Mouse (Mus musculus): ENCODE results near the gene Fbxw10.
A peak's percentile ranks its signal among the peaks of the same experiment; 100 is the strongest.

The Fbxw10 gene

DNA sequence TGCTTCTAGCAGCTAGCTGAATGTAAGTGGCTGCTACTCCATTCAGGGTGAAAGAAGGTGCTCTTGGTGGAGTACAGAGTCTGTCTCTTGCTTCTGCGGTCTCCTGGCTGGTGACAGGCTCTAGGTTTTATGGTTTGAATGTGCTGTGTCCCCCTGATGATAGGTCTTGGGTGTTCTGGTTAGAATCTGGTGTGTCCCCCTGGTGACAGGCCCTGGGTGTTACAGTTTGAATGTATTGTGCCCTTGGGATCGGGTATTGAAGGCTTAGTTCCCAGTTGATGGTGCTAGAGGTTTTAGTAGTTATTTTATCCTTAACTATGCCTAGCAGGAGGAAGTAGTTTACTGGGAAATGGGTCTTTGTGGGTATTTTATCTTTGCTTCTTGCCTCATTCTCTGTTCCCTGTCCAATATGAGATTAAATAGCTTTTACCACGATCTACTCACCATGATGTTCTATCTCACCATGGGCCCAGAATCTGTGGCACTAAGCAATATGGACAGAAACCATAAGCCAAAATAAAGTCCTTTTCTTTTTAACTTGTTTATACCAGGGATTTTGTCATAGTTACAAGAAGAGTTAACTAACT, 62.9 kb downstream of the Fbxw10 start:
- DNase-seq (ENCODE audit: low read depth, low spot score) = peak; percentile 36

DNA sequence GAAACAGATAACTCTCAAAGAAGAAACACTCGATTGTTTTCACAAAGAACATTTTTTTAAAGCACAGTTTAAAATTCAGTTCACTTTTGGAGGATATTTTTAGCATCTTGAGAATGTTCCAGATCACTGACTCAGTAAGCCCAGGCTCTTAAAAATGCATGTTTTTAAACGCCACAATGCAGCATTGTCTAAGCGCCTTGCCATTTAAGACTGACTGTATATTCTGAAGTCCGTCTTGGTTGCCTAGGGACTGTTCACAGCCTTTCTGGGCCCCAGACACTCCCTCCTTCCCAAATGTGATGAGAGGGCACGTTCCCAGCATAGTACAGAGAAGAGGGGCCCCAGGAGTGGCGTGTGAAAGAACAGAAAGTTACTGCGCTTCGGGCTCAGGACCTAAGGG, 64.5 kb downstream of the Fbxw10 start:
- DNase-seq (ENCODE audit: low read depth, low spot score) = no peak

DNA sequence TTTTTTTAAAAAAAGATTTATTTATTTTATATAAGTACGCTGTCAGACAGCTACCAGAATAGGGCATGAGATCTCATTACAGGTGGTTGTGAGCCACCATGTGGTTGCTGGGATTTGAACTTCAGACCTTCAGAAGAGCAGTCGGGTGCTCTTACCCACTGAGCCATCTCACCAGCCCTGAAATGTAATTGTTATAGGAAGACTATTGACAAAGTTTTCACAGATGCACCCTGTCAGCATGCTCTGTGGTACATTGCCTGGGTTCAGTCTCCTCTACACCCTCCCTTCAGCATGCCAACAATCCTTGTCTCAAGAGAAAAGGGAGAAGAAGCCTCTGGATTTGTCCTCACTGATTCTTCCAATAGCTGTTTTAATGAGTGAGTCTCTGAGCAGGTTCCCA, 66.3 kb downstream of the Fbxw10 start:
- no peak for DNase-seq (ENCODE audit: low read depth, low spot score)

DNA sequence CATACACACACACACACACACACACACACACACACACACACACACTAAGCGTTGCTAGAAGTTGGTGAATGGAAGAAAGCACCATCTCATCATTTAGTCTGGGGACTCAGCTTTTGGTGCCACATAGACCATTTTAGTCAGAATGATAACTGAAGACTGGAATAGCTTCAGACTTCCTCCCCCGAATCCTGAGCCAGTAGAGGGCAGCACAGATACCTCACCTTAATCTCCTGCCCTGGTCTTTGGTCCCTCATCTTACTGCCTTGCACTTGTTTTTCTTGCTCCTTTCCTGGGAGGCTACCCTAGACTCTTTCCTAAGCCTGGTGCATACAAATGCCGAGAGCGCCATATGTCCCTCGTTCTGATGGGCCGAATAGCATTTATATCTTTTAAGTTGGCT, 67.7 kb downstream of the Fbxw10 start:
- DNase-seq (ENCODE audit: low read depth, low spot score) = peak; percentile 14

DNA sequence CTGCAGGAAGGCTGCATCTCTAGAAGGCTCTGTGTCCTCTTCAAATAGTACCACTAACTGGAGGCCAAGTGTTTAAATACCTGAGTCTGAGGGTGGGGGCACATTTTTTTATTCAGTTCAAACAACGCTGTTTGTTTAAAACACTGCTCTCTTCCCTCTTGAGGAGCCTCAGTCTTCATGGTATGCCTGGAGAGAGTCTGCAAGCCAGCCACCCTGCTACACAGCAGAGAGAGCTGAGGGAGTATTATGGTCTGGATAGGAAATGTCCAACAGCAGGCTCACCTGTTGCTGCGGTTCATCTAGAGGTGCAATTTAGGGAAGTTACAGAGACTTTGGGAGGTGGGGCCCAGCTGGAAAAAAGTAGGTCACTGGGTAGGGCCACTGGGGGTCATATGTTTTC, 68.6 kb downstream of the Fbxw10 start:
- no peak for DNase-seq (ENCODE audit: low read depth, low spot score)

DNA sequence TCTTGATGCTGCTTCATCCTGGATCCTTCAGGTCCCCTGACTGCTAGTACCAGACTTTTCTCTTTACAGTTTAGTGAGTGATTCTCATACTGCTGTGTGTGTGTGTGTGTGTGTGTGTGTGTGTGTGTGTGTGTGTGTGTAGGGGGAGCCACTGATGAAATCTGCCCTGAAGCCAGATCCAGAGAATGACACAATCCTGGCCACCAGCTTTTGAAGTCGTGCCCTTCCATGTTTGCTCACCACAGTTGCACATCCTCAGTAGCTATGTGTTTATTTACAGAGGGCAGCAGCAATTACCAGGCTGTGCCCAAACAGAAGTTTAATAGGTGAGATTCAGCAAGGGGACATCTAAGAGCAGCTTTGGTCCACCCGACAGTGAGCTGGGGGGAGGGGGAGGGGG, 69.9 kb downstream of the Fbxw10 start:
- no peak for DNase-seq (ENCODE audit: low read depth, low spot score)

DNA sequence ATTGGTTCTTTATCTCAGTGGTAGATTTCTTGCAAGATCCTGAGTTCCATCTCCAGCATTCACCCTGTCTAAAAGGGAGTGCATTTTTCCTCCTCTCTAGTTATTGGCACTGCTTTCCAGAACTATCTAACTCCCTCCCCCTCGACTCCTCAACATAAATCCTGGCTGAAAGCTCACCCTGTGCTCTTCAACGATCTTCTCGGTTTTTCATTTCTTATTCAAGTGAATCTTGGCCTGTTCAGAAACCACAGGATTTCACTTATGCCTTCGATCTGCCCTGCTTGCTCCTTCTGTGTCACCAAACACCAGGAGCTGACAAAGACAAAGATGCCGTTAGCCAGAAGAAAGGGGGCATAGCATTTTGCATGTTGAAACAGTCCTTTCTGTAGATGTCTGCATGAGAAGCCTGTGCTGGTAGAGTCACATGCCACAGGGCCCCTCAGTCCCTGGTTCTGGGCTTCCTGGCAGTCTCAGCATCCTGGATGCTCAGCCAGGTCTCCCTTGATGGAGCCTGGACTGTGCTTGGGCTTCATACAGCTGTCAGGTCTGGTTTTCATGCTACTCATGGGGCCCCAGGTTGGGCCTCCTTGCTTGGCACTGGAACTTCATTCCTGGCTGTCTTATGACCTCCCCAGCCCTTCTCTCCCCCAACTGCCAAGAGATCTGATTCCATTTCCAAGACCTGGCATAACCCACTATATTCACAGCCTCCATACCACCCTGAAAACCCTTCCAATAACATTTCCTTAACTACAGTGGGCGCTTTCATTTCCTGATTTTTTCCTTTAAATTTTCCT, 73.3 kb downstream of the Fbxw10 start:
- DNase-seq (ENCODE audit: low read depth, low spot score) = no peak

DNA sequence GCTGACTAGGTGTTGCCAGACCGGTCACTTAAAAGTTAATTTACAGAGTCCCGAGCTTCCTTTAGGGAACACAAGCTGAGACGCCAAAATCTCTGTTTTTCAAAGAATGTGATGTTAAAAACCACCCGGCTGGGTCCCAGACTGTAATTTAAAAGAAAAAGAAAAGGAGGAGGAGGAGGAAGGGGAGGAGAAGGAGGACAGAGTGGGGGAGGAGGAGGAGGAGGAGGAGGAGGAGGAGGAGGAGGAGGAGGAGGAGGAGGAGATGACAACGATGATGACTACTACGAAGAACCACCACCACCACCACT, 73.8 kb downstream of the Fbxw10 start:
- DNase-seq (ENCODE audit: low read depth, low spot score) = no peak

DNA sequence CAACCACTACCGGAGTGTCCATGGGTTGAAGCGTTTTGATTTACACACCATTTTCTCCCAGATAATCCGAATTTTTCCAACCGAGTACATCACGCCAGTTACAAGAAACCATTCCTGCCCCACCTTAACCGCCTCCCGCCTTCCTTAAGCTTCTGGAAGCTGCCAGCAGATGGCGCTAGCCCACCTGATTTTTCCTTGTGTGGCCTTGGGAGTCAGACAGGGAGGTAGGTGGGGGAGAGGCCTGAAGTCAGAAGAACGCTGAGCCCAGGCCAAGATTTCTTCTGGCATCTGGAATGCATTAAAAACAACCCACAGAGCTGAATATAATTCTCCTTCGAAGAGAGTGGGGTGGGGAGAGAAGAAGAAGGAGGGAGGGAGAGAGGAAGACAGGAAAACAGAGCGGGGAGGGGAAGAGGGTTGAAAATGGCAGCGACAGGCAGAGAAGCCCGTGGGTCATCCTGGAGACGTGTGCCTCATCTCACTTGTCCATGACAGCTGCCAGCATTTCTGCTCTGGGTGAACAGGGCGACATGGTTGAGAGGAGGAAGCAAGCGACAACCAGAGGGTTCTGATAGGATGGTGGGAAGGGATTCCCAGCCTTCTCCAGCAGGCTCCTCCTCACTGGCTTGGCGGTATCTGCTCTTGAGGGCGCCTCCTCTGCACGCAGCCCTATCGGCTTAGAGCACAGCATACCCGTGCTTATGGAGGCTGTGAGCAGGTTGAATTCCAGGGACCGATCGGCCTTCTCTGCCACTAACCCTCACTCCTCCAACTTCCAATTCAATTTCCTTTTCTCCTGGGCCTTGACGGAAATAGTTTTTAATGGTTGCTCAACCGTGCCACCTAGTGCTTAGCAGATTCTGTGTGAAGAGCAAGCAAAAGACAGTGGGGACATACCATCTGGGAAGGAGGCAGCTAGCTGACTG, 74.4 kb downstream of the Fbxw10 start:
- peak; percentile 66 for DNase-seq (ENCODE audit: low read depth, low spot score)

DNA sequence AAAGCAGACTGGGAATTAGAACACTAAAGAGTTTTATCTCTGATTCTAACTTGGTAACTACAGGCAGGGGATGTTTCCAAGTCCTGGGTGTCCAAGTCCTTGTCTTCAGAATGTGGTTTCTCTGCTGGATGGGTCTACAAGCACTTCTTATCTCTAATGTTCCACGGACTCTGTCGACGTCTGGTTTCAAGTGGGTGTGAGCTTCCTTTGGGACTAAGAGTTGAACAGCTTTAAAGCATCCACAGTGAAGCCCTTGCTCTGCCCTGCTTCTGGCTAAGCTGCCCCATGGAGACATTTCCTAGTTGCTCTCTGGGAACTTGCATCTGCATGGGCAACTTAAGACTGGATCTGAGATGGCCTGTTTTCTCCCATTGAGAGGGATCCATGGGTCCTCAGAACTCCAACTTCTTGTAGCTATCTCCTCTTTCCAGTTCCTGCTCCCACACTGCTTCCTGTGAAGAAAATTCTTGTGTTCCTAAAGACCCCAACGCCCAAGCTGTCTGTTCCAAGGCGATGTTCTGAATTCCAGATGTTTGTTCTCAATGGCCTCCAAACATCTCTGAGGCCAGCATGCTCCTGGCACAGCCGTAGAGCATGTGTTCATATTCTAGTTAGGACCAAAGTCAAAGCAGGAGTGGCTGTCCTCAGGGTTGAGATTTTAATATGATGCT, 77.4 kb downstream of the Fbxw10 start:
- DNase-seq (ENCODE audit: low read depth, low spot score) = no peak

Data from CD4-positive, CD25-positive, alpha-beta regulatory T cell, adult 2 months (primary cell).